Mouse (Mus musculus) ES-Bruce4 (cell line): Measurements from ENCODE around the gene Slc24a3.

ENCODE experiments used
- CTCF ChIP-seq: IDR thresholded peaks from one replicate; pipeline ENCODE4 v1.8.1; 2011; ENCODE audit warnings: low read depth, low read length
- POLR2A ChIP-seq: IDR thresholded peaks from one replicate; pipeline ENCODE4 v1.8.1; 2011; ENCODE audit warnings: low read length; ENCODE audit not compliant: insufficient read depth

DNA sequence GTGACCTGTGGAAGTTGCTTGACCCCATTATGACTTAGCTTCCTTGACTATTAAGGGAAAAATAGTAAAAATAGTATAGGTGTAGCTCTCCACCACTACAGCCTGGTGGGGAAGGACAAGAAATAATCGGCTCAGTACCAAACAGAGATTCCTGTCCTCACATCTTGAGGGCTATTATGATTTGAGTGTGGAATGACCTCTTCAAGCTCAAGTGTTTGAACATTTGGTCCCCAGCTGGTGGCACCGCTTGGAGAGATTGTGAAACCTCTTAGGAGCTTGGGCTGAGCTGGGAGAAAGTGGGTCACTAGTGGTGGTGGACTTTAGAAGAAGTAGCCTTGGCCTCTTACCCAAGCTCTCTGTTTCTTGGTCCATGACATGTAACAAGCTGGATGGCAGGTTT, 365.5 kb downstream of the Slc24a3 start:
- TF ChIP-seq CTCF (no peak), POLR2A (no peak)
